Mouse (Mus musculus) hindbrain, embryonic 16.5 days (tissue): Measurements from ENCODE around the gene Hdgf. TPM values are rescaled to one million over a fixed set of nuclear protein-coding genes. Genes with fewer than 3 reads are reported as not detected.

Experiments
- ATAC-seq: fragments of 200-750 bp; cut with Nextera tagmentation; 2 replicates; pipeline ENCODE4 v1.8.0; 2017; ENCODE audit warnings: moderate TSS enrichment, moderate library complexity
- H3K27ac ChIP-seq: fragments of 300-500 bp; sonication (generic); 2 replicates; pipeline ENCODE4 v1.5.1; 2014; ENCODE audit warnings: low read depth, mild to moderate bottlenecking, control low read depth, low read length, moderate library complexity
- H3K27me3 ChIP-seq: fragments of 300-500 bp; sonication (generic); replicated peaks from 2 replicates; pipeline ENCODE4 v1.6.1; 2014; ENCODE audit warnings: low read length; ENCODE audit not compliant: control insufficient read depth, insufficient read depth
- H3K36me3 ChIP-seq: fragments of 300-500 bp; sonication (generic); 2 replicates; pipeline ENCODE4 v1.6.1; 2014; ENCODE audit warnings: mild to moderate bottlenecking, low read length, moderate library complexity, mixed read lengths; ENCODE audit not compliant: control insufficient read depth, insufficient read depth
- H3K4me1 ChIP-seq: fragments of 300-500 bp; sonication (generic); 2 replicates; pipeline ENCODE4 v1.6.1; 2014; ENCODE audit warnings: low read depth, low read length; ENCODE audit not compliant: control insufficient read depth, insufficient read depth
- H3K4me2 ChIP-seq: fragments of 300-500 bp; sonication (generic); 2 replicates; pipeline ENCODE4 v1.6.1; 2014; ENCODE audit warnings: mild to moderate bottlenecking, low read length, control low read depth, moderate library complexity
- H3K4me3 ChIP-seq: fragments of 300-500 bp; sonication (generic); 2 replicates; pipeline ENCODE4 v1.5.1; 2014; ENCODE audit warnings: mild to moderate bottlenecking, low read length, control low read depth, moderate library complexity
- H3K9ac ChIP-seq: fragments of 300-500 bp; sonication (generic); 2 replicates; pipeline ENCODE4 v1.6.1; 2014; ENCODE audit warnings: low read depth, mild to moderate bottlenecking, control low read depth, low read length, moderate library complexity
- H3K9me3 ChIP-seq: fragments of 300-500 bp; sonication (generic); 2 replicates; pipeline ENCODE4 v1.6.1; 2014; ENCODE audit warnings: mild to moderate bottlenecking, low read length, moderate library complexity; ENCODE audit not compliant: control insufficient read depth
- WGBS: fragments of 180-500 bp; shearing (Covaris S2); extraction: QIAGEN DNeasy Blood & Tissue Kit; methylation state at CpG from one replicate; pipeline ENCODE4 v1.1.7; 2014; 5-methylcytosine and 5-hydroxymethylcytosine counted together
- polyA plus RNA-seq: library from polyadenylated mRNA; unstranded; fragments of >200 nt; fragmentation: Nextera tagmentation; extraction: Ambion mirVana; gene quantifications from 2 replicates; pipeline ENCODE4 v1.2.1, GENCODE M21; 2015

The Hdgf gene
- polyA plus RNA-seq, 1 experiment from 2014 or later: 79.7 TPM

- WGBS: 65% methylated on average over 4 of the region's 4 CpGs
- H3K9me3 ChIP-seq: no peaks in the 10 kb centered on the region
- H3K4me3 ChIP-seq: no peak overlapping the region
- H3K36me3 ChIP-seq: peaks cover 19% of the 10 kb centered on the region
- peaks cover 24% of the 10 kb centered on the region for H3K4me1 ChIP-seq
- no peaks in the 10 kb centered on the region for H3K27me3 ChIP-seq
- no peak overlapping the region for H3K9ac ChIP-seq
- no peak overlapping the region for H3K4me2 ChIP-seq
- ATAC-seq: no peak
- H3K27ac ChIP-seq: no peak overlapping the region
Observed at GRCm38 (mm10) chr3:87934501-87934900, 28.4 kb downstream of the Hdgf start.

- H3K27ac ChIP-seq: no peak overlapping the region
- peaks cover 22% of the 10 kb centered on the region for H3K36me3 ChIP-seq
- no peak overlapping the region for H3K9ac ChIP-seq
- no peak overlapping the region for H3K4me2 ChIP-seq
- peaks cover 24% of the 10 kb centered on the region for H3K4me1 ChIP-seq
- no peaks in the 10 kb centered on the region for H3K9me3 ChIP-seq
- no peak overlapping the region for H3K4me3 ChIP-seq
- ATAC-seq: no peak
- H3K27me3 ChIP-seq: no peaks in the 10 kb centered on the region
- WGBS: 83% methylated on average over 4 of the region's 4 CpGs
Observed at GRCm38 (mm10) chr3:87935201-87935600, 29.1 kb downstream of the Hdgf start.

GRCm38 (mm10) chr3:87935776-87936175 is 29.7 kb downstream of the Hdgf start:
- H3K9ac ChIP-seq: no peak overlapping the region
- no peak overlapping the region for H3K27ac ChIP-seq
- no peaks in the 10 kb centered on the region for H3K27me3 ChIP-seq
- peaks cover 23% of the 10 kb centered on the region for H3K36me3 ChIP-seq
- WGBS: 93% methylated on average over 2 of the region's 2 CpGs
- ATAC-seq: peak; percentile 58
- H3K4me3 ChIP-seq: no peak overlapping the region
- H3K4me2 ChIP-seq: no peak overlapping the region
- H3K4me1 ChIP-seq: peaks cover 23% of the 10 kb centered on the region
- no peaks in the 10 kb centered on the region for H3K9me3 ChIP-seq

GRCm38 (mm10) chr3:87940611-87941010 is 34.5 kb downstream of the Hdgf start:
- H3K4me1 ChIP-seq: peaks cover 6% of the 10 kb centered on the region
- no peaks in the 10 kb centered on the region for H3K9me3 ChIP-seq
- H3K27me3 ChIP-seq: no peaks in the 10 kb centered on the region; the same call in 1 of the 2 replicates
- H3K4me2 ChIP-seq: no peak overlapping the region
- 53% methylated on average over 5 of the region's 5 CpGs for WGBS
- no peak for ATAC-seq
- H3K27ac ChIP-seq: no peak overlapping the region
- H3K4me3 ChIP-seq: no peak overlapping the region
- peaks cover 28% of the 10 kb centered on the region for H3K36me3 ChIP-seq
- H3K9ac ChIP-seq: no peak overlapping the region

- H3K4me3 ChIP-seq: no peak overlapping the region
- no peak overlapping the region for H3K27ac ChIP-seq
- no peaks in the 10 kb centered on the region; the same call in 1 of the 2 replicates for H3K27me3 ChIP-seq
- no peak overlapping the region for H3K9ac ChIP-seq
- H3K9me3 ChIP-seq: no peaks in the 10 kb centered on the region
- H3K4me2 ChIP-seq: no peak overlapping the region
- H3K36me3 ChIP-seq: peaks cover 25% of the 10 kb centered on the region
- no peak for ATAC-seq
- H3K4me1 ChIP-seq: peaks cover 12% of the 10 kb centered on the region
- 97% methylated on average over 2 of the region's 2 CpGs for WGBS
Observed at GRCm38 (mm10) chr3:87942471-87942870, 36.4 kb downstream of the Hdgf start.

- H3K36me3 ChIP-seq: peaks cover 22% of the 10 kb centered on the region
- WGBS: 80% methylated on average over 7 of the region's 7 CpGs
- H3K4me3 ChIP-seq: no peak overlapping the region
- ATAC-seq: no peak
- no peaks in the 10 kb centered on the region; the same call in 1 of the 2 replicates for H3K27me3 ChIP-seq
- H3K9me3 ChIP-seq: no peaks in the 10 kb centered on the region
- no peak overlapping the region for H3K27ac ChIP-seq
- H3K9ac ChIP-seq: no peak overlapping the region
- no peak overlapping the region for H3K4me2 ChIP-seq
- peaks cover 23% of the 10 kb centered on the region for H3K4me1 ChIP-seq
Observed at GRCm38 (mm10) chr3:87943586-87943985, 37.5 kb downstream of the Hdgf start.

- Histone ChIP-seq H3K9me3 (no peaks in the 10 kb centered on the region), H3K27me3 (no peaks in the 10 kb centered on the region; the same call in none of the 2 replicates), H3K36me3 (peaks cover 11% of the 10 kb centered on the region), H3K27ac (no peak overlapping the region), H3K4me1 (peaks cover 31% of the 10 kb centered on the region), H3K9ac (no peak overlapping the region), H3K4me2 (no peak overlapping the region), H3K4me3 (no peak overlapping the region)
- 2% methylated on average over 4 of the region's 4 CpGs for WGBS
- ATAC-seq: peak; percentile 46
Observed at GRCm38 (mm10) chr3:87944838-87945600, 38.9 kb downstream of the Hdgf start.

- Histone ChIP-seq H3K9ac (no peak overlapping the region), H3K27ac (no peak overlapping the region), H3K4me2 (no peak overlapping the region), H3K9me3 (no peaks in the 10 kb centered on the region), H3K27me3 (no peaks in the 10 kb centered on the region; the same call in none of the 2 replicates), H3K4me1 (peaks cover 33% of the 10 kb centered on the region), H3K4me3 (no peak overlapping the region), H3K36me3 (peaks cover 8% of the 10 kb centered on the region)
- no peak for ATAC-seq
- 19% methylated on average over 12 of the region's 12 CpGs for WGBS
Observed at GRCm38 (mm10) chr3:87945781-87946540, 39.8 kb downstream of the Hdgf start.

- H3K27ac ChIP-seq: no peak overlapping the region
- H3K36me3 ChIP-seq: peaks cover 3% of the 10 kb centered on the region
- ATAC-seq: no peak
- peaks cover 33% of the 10 kb centered on the region for H3K4me1 ChIP-seq
- 11% methylated on average over 1 of the region's 1 CpGs for WGBS
- no peak overlapping the region for H3K4me2 ChIP-seq
- no peak overlapping the region for H3K4me3 ChIP-seq
- H3K9me3 ChIP-seq: no peaks in the 10 kb centered on the region
- H3K27me3 ChIP-seq: no peaks in the 10 kb centered on the region; the same call in none of the 2 replicates
- no peak overlapping the region for H3K9ac ChIP-seq
Observed at GRCm38 (mm10) chr3:87946541-87946860, 40.4 kb downstream of the Hdgf start.
